In genomic region chr7:134237356-134237755, GRCm38 (mm10) we compare ENCODE assay signal across 26 mouse cellular contexts. TPM values are rescaled to one million over a fixed set of nuclear protein-coding genes. Genes with fewer than 3 reads are reported as not detected.
DNase-seq lines count a peak whose midpoint lies in the region; ATAC-seq and TF ChIP-seq lines count a peak whose summit lies in the region.
"Had no signal": no experiment of that assay in that cellular context is flagged by ENCODE, and none has a peak within 500 bp of the region (broad histone marks: within the 10 kb centered on the region; RNA-seq: fewer than 3 reads in every experiment).

No protein-coding gene starts in this region.

- peak; percentile 17 for DNase-seq in gastrocnemius, adult 18-20 months (ENCODE audit: low spot score)
- DNase-seq in gastrocnemius, postnatal 36 days: no peak
- peak; percentile 23 for DNase-seq in gastrocnemius, postnatal 25 days
- DNase-seq in gastrocnemius, adult 8-10 months (ENCODE audit: low spot score in 2 of 2): no peak
- DNase-seq in 3T3-L1 (ENCODE audit: low read depth, low spot score): peak; percentile 63
- DNase-seq in adrenal gland, postnatal 10 days: no peak
- DNase-seq: adrenal gland, adult 8-10 months; adrenal gland, postnatal 25 days; cerebellum, adult 11 months; cerebellum, adult 18-20 months; cerebellum, adult 8-10 months; cerebellum, adult 9-11 months; cerebellum, postnatal 14 days; cerebellum, postnatal 36 days; embryo, embryonic 11 days had no signal

- no peaks in the 10 kb centered on the region for H3K27me3 ChIP-seq in midbrain, embryonic 16.5 days (ENCODE audit: control insufficient read depth, insufficient read depth, low read depth, low read length)
- H3K27me3 ChIP-seq: embryonic facial prominence, embryonic 13.5 days; embryonic facial prominence, embryonic 15.5 days; forebrain, embryonic 12.5 days; Patski had no signal

- H3K36me3 ChIP-seq in midbrain, embryonic 16.5 days (ENCODE audit: control insufficient read depth, insufficient read depth, low read length): no peaks in the 10 kb centered on the region
- H3K36me3 ChIP-seq: embryonic facial prominence, embryonic 13.5 days; embryonic facial prominence, embryonic 15.5 days; forebrain, embryonic 10.5 days; forebrain, embryonic 12.5 days had no signal

- H3K4me1 ChIP-seq in embryonic fibroblast, embryonic 13.5 days (ENCODE audit: control insufficient read depth, insufficient read depth, low read length): peaks cover 3% of the 10 kb centered on the region; the same call in 1 of the 2 replicates
- no peaks in the 10 kb centered on the region for H3K4me1 ChIP-seq in midbrain, embryonic 16.5 days (ENCODE audit: control insufficient read depth, insufficient read depth, low read length)
- H3K4me1 ChIP-seq: embryonic facial prominence, embryonic 13.5 days; embryonic facial prominence, embryonic 15.5 days; forebrain, embryonic 10.5 days; forebrain, embryonic 12.5 days had no signal

- 74% methylated on average over 2 of the region's 2 CpGs for WGBS in midbrain, embryonic 16.5 days

- H3K4me2 ChIP-seq in midbrain, embryonic 16.5 days (ENCODE audit: low read length): no peak overlapping the region
- H3K4me2 ChIP-seq: embryonic facial prominence, embryonic 13.5 days; embryonic facial prominence, embryonic 15.5 days; forebrain, embryonic 12.5 days had no signal

- TF ChIP-seq POLR2A in embryonic fibroblast, embryonic 13.5 days (IDR thresholded peaks at IDR 0.05; ENCODE audit: low read depth, low read length): no peak

- no peak overlapping the region for H3K4me3 ChIP-seq in embryonic fibroblast, embryonic 13.5 days (ENCODE audit: insufficient read depth, low read length)
- H3K4me3 ChIP-seq in midbrain, embryonic 16.5 days (ENCODE audit: low read depth, low read length): no peak overlapping the region
- H3K4me3 ChIP-seq: embryonic facial prominence, embryonic 13.5 days; embryonic facial prominence, embryonic 15.5 days; forebrain, embryonic 10.5 days; forebrain, embryonic 12.5 days had no signal

- intact Hi-C loops in gastrocnemius, postnatal 36 days (cut with DNase I): no loop called here

- ATAC-seq in midbrain, embryonic 16.5 days: no peak
- ATAC-seq: activated CD4-positive, CD25-positive, alpha-beta regulatory T cell, adult 4 months; forebrain, embryonic 14.5 days; forebrain, embryonic 16.5 days; Patski had no signal

- H3K9me3 ChIP-seq in midbrain, embryonic 16.5 days (replicated peaks; ENCODE audit: control insufficient read depth, low read length, poor library complexity, severe bottlenecking): no peaks in the 10 kb centered on the region
- H3K9me3 ChIP-seq: embryonic facial prominence, embryonic 13.5 days; embryonic facial prominence, embryonic 15.5 days; forebrain, embryonic 10.5 days; forebrain, embryonic 12.5 days had no signal

- peak overlapping the region; percentile 92 for H3K27ac ChIP-seq in embryonic fibroblast, embryonic 13.5 days (ENCODE audit: insufficient read depth, low read length)
- no peak overlapping the region for H3K27ac ChIP-seq in midbrain, embryonic 16.5 days (ENCODE audit: low read length)
- H3K27ac ChIP-seq: embryonic facial prominence, embryonic 13.5 days; embryonic facial prominence, embryonic 15.5 days; forebrain, embryonic 10.5 days; forebrain, embryonic 12.5 days had no signal

- TF ChIP-seq CTCF in embryonic fibroblast, embryonic 13.5 days (IDR thresholded peaks at IDR 0.05; ENCODE audit: borderline replicate concordance, insufficient read depth, low read length): no peak

- no peak overlapping the region for H3K9ac ChIP-seq in midbrain, embryonic 16.5 days (ENCODE audit: low read depth, low read length)
- H3K9ac ChIP-seq: embryonic facial prominence, embryonic 13.5 days; embryonic facial prominence, embryonic 15.5 days; forebrain, embryonic 12.5 days had no signal

RNA-seq across cellular contexts. Expression of gene Adam12, which starts 5.4 kb away (rescaled TPM):
- total RNA-seq in gastrocnemius, adult 18-20 months (2021): under 1 TPM; 0.31 to 0.32 TPM
- 1 to 10 TPM in 1 of 2 experiments, under 1 TPM in 1; 0.82 to 1.8 TPM for total RNA-seq in gastrocnemius, postnatal 36 days (2021)
- total RNA-seq in gastrocnemius, postnatal 25 days (2021): 1 to 10 TPM; 1.9 to 2.8 TPM
- under 1 TPM in 3 of 4 experiments, not detected in 1; 0.19 to 0.44 (median 0.40) TPM for total RNA-seq in gastrocnemius, adult 8-10 months (2022)
- polyA plus RNA-seq in embryonic fibroblast, embryonic 13.5 days (2011; ENCODE audit: insufficient read length, low read depth, missing spikeins): 76.7 and 104 TPM in 2 replicates
- 1.9 and 2.1 TPM in 2 replicates for polyA plus RNA-seq in midbrain, embryonic 16.5 days (2015; fragmentation: Nextera tagmentation; extraction: Ambion mirVana)
- total RNA-seq in adrenal gland, postnatal 10 days (2021): 10 to 100 TPM; 26.6 to 31.0 TPM
- total RNA-seq: MEL had no signal

Comparison
In these comparisons a context has a peak if more than half of its experiments do, and no peak if none do; other contexts are left out.
1. DNase-seq: peak in gastrocnemius, adult 18-20 months (single experiment), gastrocnemius, postnatal 25 days (single experiment) and 3T3-L1 (single experiment); none in gastrocnemius, postnatal 36 days (0 of 2), gastrocnemius, adult 8-10 months (0 of 2) and adrenal gland, postnatal 10 days (single experiment).
2. RNA of gene Adam12, which starts 5.4 kb away (total RNA-seq): 26.6 to 31.0 TPM in adrenal gland, postnatal 10 days; 1.9 to 2.8 TPM in gastrocnemius, postnatal 25 days, 0.82 to 1.8 TPM in gastrocnemius, postnatal 36 days, 0.19 to 0.44 TPM in gastrocnemius, adult 8-10 months and 0.31 to 0.32 TPM in gastrocnemius, adult 18-20 months; every median in the first group is over 4 times any median in the second.